Mouse (Mus musculus): ENCODE measurements around the gene Cdk5. TPM values are rescaled to one million over a fixed set of nuclear protein-coding genes. Genes with fewer than 3 reads are reported as not detected.
A peak's percentile ranks its signal among the peaks of the same experiment; 100 is the strongest.

Cdk5 gene
- polyA plus RNA-seq, 1 experiment from 2014 or later, result 115 TPM

GRCm38 (mm10) chr5:24442029-24442428 lies 18.7 kb upstream of the Cdk5 start:
- WGBS, result 90% methylated on average over 9 of the region's 9 CpGs

GRCm38 (mm10) chr5:24441187-24441586 lies 17.9 kb upstream of the Cdk5 start:
- H3K9ac ChIP-seq, result no peak overlapping the region
- no peak overlapping the region for H3K4me2 ChIP-seq (replicated peaks)
- peaks cover 18% of the 10 kb centered on the region for H3K4me1 ChIP-seq (replicated peaks; ENCODE audit: control insufficient read depth, insufficient read depth, low read length)
- H3K27ac ChIP-seq, result no peak overlapping the region
- DNase-seq (ENCODE audit: low spot score) (no peak), ATAC-seq (ENCODE audit: low FRiP score) (no peak)
- 91% methylated on average over 8 of the region's 8 CpGs for WGBS
- no peaks in the 10 kb centered on the region for H3K27me3 ChIP-seq (ENCODE audit: control insufficient read depth, insufficient read depth, low read length)
- H3K36me3 ChIP-seq (replicated peaks; ENCODE audit: control insufficient read depth, insufficient read depth), result peaks cover 39% of the 10 kb centered on the region
- H3K9me3 ChIP-seq (ENCODE audit: control insufficient read depth, low read length), result no peaks in the 10 kb centered on the region
- no peak overlapping the region for H3K4me3 ChIP-seq (replicated peaks; ENCODE audit: low read length)

More at GRCm38 (mm10) chr5:24442029-24442428, 18.7 kb upstream of the Cdk5 start:
- H3K4me1 ChIP-seq (replicated peaks; ENCODE audit: control insufficient read depth, insufficient read depth, low read length), result peaks cover 21% of the 10 kb centered on the region
- no peak for DNase-seq (ENCODE audit: low spot score)
- no peaks in the 10 kb centered on the region for H3K27me3 ChIP-seq (ENCODE audit: control insufficient read depth, insufficient read depth, low read length)
- no peak overlapping the region for H3K9ac ChIP-seq
- H3K4me3 ChIP-seq (replicated peaks; ENCODE audit: low read length), result no peak overlapping the region
- H3K36me3 ChIP-seq (replicated peaks; ENCODE audit: control insufficient read depth, insufficient read depth), result peaks cover 39% of the 10 kb centered on the region
- H3K9me3 ChIP-seq (ENCODE audit: control insufficient read depth, low read length), result no peaks in the 10 kb centered on the region
- ATAC-seq (ENCODE audit: low FRiP score), result no peak
- H3K27ac ChIP-seq, result no peak overlapping the region
- no peak overlapping the region for H3K4me2 ChIP-seq (replicated peaks)

- Histone ChIP-seq H3K36me3 (replicated peaks; ENCODE audit: control insufficient read depth, insufficient read depth) (peaks cover 59% of the 10 kb centered on the region), H3K4me1 (replicated peaks; ENCODE audit: control insufficient read depth, insufficient read depth, low read length) (no peaks in the 10 kb centered on the region), H3K9ac (no peak overlapping the region), H3K9me3 (ENCODE audit: control insufficient read depth, low read length) (no peaks in the 10 kb centered on the region), H3K4me2 (replicated peaks) (no peak overlapping the region), H3K4me3 (replicated peaks; ENCODE audit: low read length) (no peak overlapping the region), H3K27ac (no peak overlapping the region), H3K27me3 (ENCODE audit: control insufficient read depth, insufficient read depth, low read length) (no peaks in the 10 kb centered on the region)
- DNase-seq (ENCODE audit: low spot score), result no peak
- ATAC-seq (ENCODE audit: low FRiP score), result no peak
- 94% methylated on average over 8 of the region's 8 CpGs for WGBS
Measured at GRCm38 (mm10) chr5:24433993-24434392, 10.7 kb upstream of the Cdk5 start.

GRCm38 (mm10) chr5:24428596-24428995 lies 5.3 kb upstream of the Cdk5 start:
- H3K9me3 ChIP-seq (ENCODE audit: control insufficient read depth, low read length), result no peaks in the 10 kb centered on the region
- no peak overlapping the region for H3K9ac ChIP-seq
- WGBS, result 16% methylated on average over 9 of the region's 9 CpGs
- ATAC-seq (ENCODE audit: low FRiP score) (no peak), DNase-seq (ENCODE audit: low spot score) (no peak)
- no peak overlapping the region for H3K4me3 ChIP-seq (replicated peaks; ENCODE audit: low read length)
- peaks cover 31% of the 10 kb centered on the region for H3K4me1 ChIP-seq (replicated peaks; ENCODE audit: control insufficient read depth, insufficient read depth, low read length)
- H3K27ac ChIP-seq, result no peak overlapping the region
- H3K27me3 ChIP-seq (ENCODE audit: control insufficient read depth, insufficient read depth, low read length), result no peaks in the 10 kb centered on the region; the same call in 1 of the 2 replicates
- H3K4me2 ChIP-seq (replicated peaks), result peak overlapping the region; percentile 77; the same call in 1 of the 2 replicates
- peaks cover 32% of the 10 kb centered on the region for H3K36me3 ChIP-seq (replicated peaks; ENCODE audit: control insufficient read depth, insufficient read depth)

- H3K4me1 ChIP-seq (replicated peaks; ENCODE audit: control insufficient read depth, insufficient read depth, low read length), result peaks cover 32% of the 10 kb centered on the region
- peaks cover 29% of the 10 kb centered on the region for H3K36me3 ChIP-seq (replicated peaks; ENCODE audit: control insufficient read depth, insufficient read depth)
- H3K27ac ChIP-seq, result no peak overlapping the region
- no peak for ATAC-seq (ENCODE audit: low FRiP score)
- no peak for DNase-seq (ENCODE audit: low spot score)
- H3K9me3 ChIP-seq (ENCODE audit: control insufficient read depth, low read length), result no peaks in the 10 kb centered on the region
- H3K27me3 ChIP-seq (ENCODE audit: control insufficient read depth, insufficient read depth, low read length), result no peaks in the 10 kb centered on the region; the same call in 1 of the 2 replicates
- 0 out of 2 replicates have a peak overlapping the region, but pooled peaks have one; percentile 5 for H3K9ac ChIP-seq
- H3K4me2 ChIP-seq (replicated peaks), result peak overlapping the region; percentile 77; the same call in 1 of the 2 replicates
- WGBS, result 8% methylated on average over 15 of the region's 15 CpGs
- H3K4me3 ChIP-seq (replicated peaks; ENCODE audit: low read length), result no peak overlapping the region
Measured at GRCm38 (mm10) chr5:24427981-24428402, 4.7 kb upstream of the Cdk5 start.

- ATAC-seq (ENCODE audit: low FRiP score), result no peak
- no peak for DNase-seq (ENCODE audit: low spot score)
- no peak overlapping the region for H3K4me3 ChIP-seq (replicated peaks; ENCODE audit: low read length)
- no peak overlapping the region for H3K9ac ChIP-seq
- H3K4me1 ChIP-seq (replicated peaks; ENCODE audit: control insufficient read depth, insufficient read depth, low read length), result peaks cover 39% of the 10 kb centered on the region
- H3K27me3 ChIP-seq (ENCODE audit: control insufficient read depth, insufficient read depth, low read length), result no peaks in the 10 kb centered on the region; the same call in 1 of the 2 replicates
- peak overlapping the region; percentile 77; the same call in 1 of the 2 replicates for H3K4me2 ChIP-seq (replicated peaks)
- H3K27ac ChIP-seq, result no peak overlapping the region
- WGBS, result 14% methylated on average over 12 of the region's 12 CpGs
- H3K9me3 ChIP-seq (ENCODE audit: control insufficient read depth, low read length), result no peaks in the 10 kb centered on the region
- peaks cover 22% of the 10 kb centered on the region for H3K36me3 ChIP-seq (replicated peaks; ENCODE audit: control insufficient read depth, insufficient read depth)
Measured at GRCm38 (mm10) chr5:24427285-24427633, 3.9 kb upstream of the Cdk5 start.

GRCm38 (mm10) chr5:24426556-24427284 lies 3.4 kb upstream of the Cdk5 start:
- H3K4me1 ChIP-seq (replicated peaks; ENCODE audit: control insufficient read depth, insufficient read depth, low read length), result peaks cover 44% of the 10 kb centered on the region
- WGBS, result 16% methylated on average over 9 of the region's 9 CpGs

GRCm38 (mm10) chr5:24426037-24426432 lies 2.7 kb upstream of the Cdk5 start:
- H3K27ac ChIP-seq, result peak overlapping the region; percentile 3; the same call in 1 of the 2 replicates
- H3K27me3 ChIP-seq (ENCODE audit: control insufficient read depth, insufficient read depth, low read length), result no peaks in the 10 kb centered on the region; the same call in 1 of the 2 replicates
- under 1% methylated on average over 10 of the region's 10 CpGs for WGBS
- H3K9me3 ChIP-seq (ENCODE audit: control insufficient read depth, low read length), result no peaks in the 10 kb centered on the region
- ATAC-seq (ENCODE audit: low FRiP score) (no peak), DNase-seq (ENCODE audit: low spot score) (no peak)
- peaks cover 10% of the 10 kb centered on the region for H3K36me3 ChIP-seq (replicated peaks; ENCODE audit: control insufficient read depth, insufficient read depth)
- H3K4me3 ChIP-seq (replicated peaks; ENCODE audit: low read length), result peak overlapping the region; percentile 49
- H3K4me2 ChIP-seq (replicated peaks), result peak overlapping the region; percentile 77
- H3K4me1 ChIP-seq (replicated peaks; ENCODE audit: control insufficient read depth, insufficient read depth, low read length), result peaks cover 44% of the 10 kb centered on the region
- H3K9ac ChIP-seq, result peak overlapping the region; percentile 70

More at GRCm38 (mm10) chr5:24426556-24427284, 3.4 kb upstream of the Cdk5 start:
- no peak overlapping the region for H3K27ac ChIP-seq
- no peaks in the 10 kb centered on the region; the same call in 1 of the 2 replicates for H3K27me3 ChIP-seq (ENCODE audit: control insufficient read depth, insufficient read depth, low read length)
- 0 out of 2 replicates have a peak overlapping the region, but pooled peaks have one; percentile 70 for H3K9ac ChIP-seq
- H3K9me3 ChIP-seq (ENCODE audit: control insufficient read depth, low read length), result no peaks in the 10 kb centered on the region
- peaks cover 17% of the 10 kb centered on the region for H3K36me3 ChIP-seq (replicated peaks; ENCODE audit: control insufficient read depth, insufficient read depth)
- peak overlapping the region; percentile 77 for H3K4me2 ChIP-seq (replicated peaks)
- DNase-seq (ENCODE audit: low spot score) (no peak), ATAC-seq (ENCODE audit: low FRiP score) (no peak)
- peak overlapping the region; percentile 49; the same call in 1 of the 2 replicates for H3K4me3 ChIP-seq (replicated peaks; ENCODE audit: low read length)

- peak overlapping the region; percentile 3; the same call in 1 of the 2 replicates for H3K27ac ChIP-seq
- no peak for DNase-seq (ENCODE audit: low spot score)
- no peak for ATAC-seq (ENCODE audit: low FRiP score)
- WGBS, result 0% methylated on average over 28 of the region's 30 CpGs
- peaks cover 44% of the 10 kb centered on the region for H3K4me1 ChIP-seq (replicated peaks; ENCODE audit: control insufficient read depth, insufficient read depth, low read length)
- H3K9ac ChIP-seq, result peak overlapping the region; percentile 70
- H3K4me3 ChIP-seq (replicated peaks; ENCODE audit: low read length), result peak overlapping the region; percentile 49
- H3K9me3 ChIP-seq (ENCODE audit: control insufficient read depth, low read length), result no peaks in the 10 kb centered on the region
- H3K27me3 ChIP-seq (ENCODE audit: control insufficient read depth, insufficient read depth, low read length), result no peaks in the 10 kb centered on the region; the same call in 1 of the 2 replicates
- H3K4me2 ChIP-seq (replicated peaks), result peak overlapping the region; percentile 77
- peaks cover 9% of the 10 kb centered on the region; the same call in 1 of the 2 replicates for H3K36me3 ChIP-seq (replicated peaks; ENCODE audit: control insufficient read depth, insufficient read depth)
Measured at GRCm38 (mm10) chr5:24425421-24426036, 2.2 kb upstream of the Cdk5 start.
